Mouse (Mus musculus) CH12.LX (cell line): Measurements from ENCODE around the gene Adarb1. TPM values are rescaled to one million over a fixed set of nuclear protein-coding genes. Genes with fewer than 3 reads are reported as not detected.

ENCODE experiments used
- DNase-seq: peaks from one replicate; pipeline ENCODE4 v3.0.0-alpha.2; 2013; ENCODE audit errors: extremely low read depth
- H3K27ac ChIP-seq: 2 replicates; pipeline ENCODE4 v1.5.1; 2012; ENCODE audit warnings: low read depth, mild to moderate bottlenecking, control low read depth, moderate library complexity; ENCODE audit not compliant: insufficient read depth
- H3K27me3 ChIP-seq: replicated peaks from 2 replicates; pipeline ENCODE3; 2012; ENCODE audit warnings: inconsistent platforms
- H3K36me3 ChIP-seq, 2 experiments: replicated peaks in 1 of 2; 2 replicates each; pipeline versions ENCODE3 to v1.6.1; 2012; ENCODE audit warnings: inconsistent platforms in 1 of 2, low read length in 1 of 2, mild to moderate bottlenecking in 1 of 2, mixed read lengths in 1 of 2, moderate library complexity in 1 of 2; ENCODE audit not compliant: control insufficient read depth in 1 of 2, insufficient read depth in 1 of 2
- H3K4me1 ChIP-seq, 2 experiments: 2 replicates each; pipeline ENCODE4 v1.6.1; 2012; ENCODE audit warnings: inconsistent platforms in 1 of 2, moderate library complexity in 1 of 2; ENCODE audit not compliant: insufficient read depth in 2 of 2, control insufficient read depth in 1 of 2
- H3K4me2 ChIP-seq: 2 replicates; pipeline ENCODE4 v1.6.1; 2012; ENCODE audit warnings: low read depth, mild to moderate bottlenecking, control low read depth; ENCODE audit not compliant: poor library complexity, insufficient read depth, severe bottlenecking
- H3K4me3 ChIP-seq, 3 experiments: fragments of 150-350 bp in 1 of 3; sonication (generic) in 1 of 3; replicated peaks in 1 of 3; 2 replicates each; pipeline versions ENCODE3 to v1.5.1; 2011 to 2012; ENCODE audit warnings: low read depth in 2 of 3, low read length in 2 of 3, mild to moderate bottlenecking in 2 of 3, moderate library complexity in 2 of 3, control low read depth in 1 of 3, improper control_type of control experiment in 1 of 3, inconsistent platforms in 1 of 3, mixed read lengths in 1 of 3; ENCODE audit not compliant: poor library complexity in 1 of 3
- H3K79me2 ChIP-seq: replicated peaks from 2 replicates; pipeline ENCODE4 v1.6.1; 2012; ENCODE audit warnings: mild to moderate bottlenecking, moderate library complexity; ENCODE audit not compliant: control insufficient read depth, poor library complexity, insufficient read depth, severe bottlenecking; ENCODE audit errors: extremely low read depth
- H3K9ac ChIP-seq: 2 replicates; pipeline ENCODE4 v1.6.1; 2012; ENCODE audit warnings: low read depth, mild to moderate bottlenecking, control low read depth, moderate library complexity; ENCODE audit not compliant: insufficient read depth
- H3K9me3 ChIP-seq: replicated peaks from 2 replicates; pipeline ENCODE3; 2012; ENCODE audit warnings: low read length, inconsistent platforms, mixed read lengths
- BHLHE40 ChIP-seq: IDR thresholded peaks from 2 replicates; pipeline ENCODE4 v1.6.1; 2011; ENCODE audit warnings: mild to moderate bottlenecking, low read depth, low read length, improper control_type of control experiment
- CHD1 ChIP-seq: IDR thresholded peaks from 2 replicates; pipeline ENCODE4 v1.6.1; 2012; ENCODE audit warnings: low read depth, low read length, improper control_type of control experiment, inconsistent platforms
- CHD2 ChIP-seq: IDR thresholded peaks from 2 replicates; pipeline ENCODE4 v1.6.1; 2011; ENCODE audit warnings: low read length, improper control_type of control experiment
- CTCF ChIP-seq, 2 experiments: IDR thresholded peaks in 1 of 2; conservative IDR thresholded peaks in 1 of 2; 2 replicates each; pipeline ENCODE4 v1.5.1; 2011 to 2012; ENCODE audit warnings: low read depth in 2 of 2, low read length in 2 of 2, improper control_type of control experiment in 1 of 2, inconsistent platforms in 1 of 2, mild to moderate bottlenecking in 1 of 2, moderate library complexity in 1 of 2
- E2F4 ChIP-seq: IDR thresholded peaks from 2 replicates; pipeline ENCODE4 v1.6.1; 2011; ENCODE audit warnings: low read depth, low read length, improper control_type of control experiment; ENCODE audit not compliant: insufficient replicate concordance
- ELF1 ChIP-seq: IDR thresholded peaks from 2 replicates; pipeline ENCODE4 v1.6.1; 2014; ENCODE audit warnings: low read depth, mild to moderate bottlenecking, inconsistent platforms, low read length, improper control_type of control experiment
- GABPA ChIP-seq: IDR thresholded peaks from 2 replicates; pipeline ENCODE4 v1.6.1; 2012; ENCODE audit warnings: low read depth, low read length, improper control_type of control experiment, inconsistent platforms; ENCODE audit not compliant: insufficient replicate concordance
- HCFC1 ChIP-seq: IDR thresholded peaks from 2 replicates; pipeline ENCODE4 v1.6.1; 2012; ENCODE audit warnings: low read depth, mild to moderate bottlenecking, inconsistent platforms, low read length, improper control_type of control experiment
- JUN ChIP-seq: IDR thresholded peaks from 2 replicates; pipeline ENCODE4 v1.6.1; 2011; ENCODE audit warnings: low read depth, mild to moderate bottlenecking, low read length, improper control_type of control experiment, moderate library complexity; ENCODE audit not compliant: insufficient read depth
- KAT2A ChIP-seq: IDR thresholded peaks from 2 replicates; pipeline ENCODE4 v1.6.1; 2012; ENCODE audit warnings: low read length, improper control_type of control experiment, inconsistent platforms; ENCODE audit not compliant: insufficient replicate concordance
- MAFK ChIP-seq: IDR thresholded peaks from 2 replicates; pipeline ENCODE4 v1.6.1; 2011; ENCODE audit warnings: low read length, improper control_type of control experiment; ENCODE audit not compliant: insufficient replicate concordance
- MAX ChIP-seq: IDR thresholded peaks from 2 replicates; pipeline ENCODE4 v1.6.1; 2011; ENCODE audit warnings: low read length, improper control_type of control experiment
- MEF2A ChIP-seq: IDR thresholded peaks from 2 replicates; pipeline ENCODE4 v1.6.1; 2014; ENCODE audit warnings: low read depth, mild to moderate bottlenecking, inconsistent platforms, low read length, improper control_type of control experiment, borderline replicate concordance
- MXI1 ChIP-seq: IDR thresholded peaks from 2 replicates; pipeline ENCODE4 v1.6.1; 2011; ENCODE audit warnings: mild to moderate bottlenecking, low read depth, low read length, improper control_type of control experiment
- MYC ChIP-seq: IDR thresholded peaks from 2 replicates; pipeline ENCODE4 v1.6.1; 2011; ENCODE audit warnings: low read depth, mild to moderate bottlenecking, improper control_type of control experiment, low read length
- NELFE ChIP-seq: IDR thresholded peaks from 2 replicates; pipeline ENCODE4 v1.6.1; 2011; ENCODE audit warnings: low read depth, low read length, improper control_type of control experiment
- NRF1 ChIP-seq: IDR thresholded peaks from 2 replicates; pipeline ENCODE4 v1.6.1; 2014; ENCODE audit warnings: low read depth, mild to moderate bottlenecking, inconsistent platforms, low read length, improper control_type of control experiment, moderate library complexity
- POLR2A ChIP-seq: IDR thresholded peaks from 2 replicates; pipeline ENCODE4 v1.6.1; 2011; ENCODE audit warnings: low read depth, mild to moderate bottlenecking, improper control_type of control experiment, low read length
- POLR2AphosphoS2 ChIP-seq: IDR thresholded peaks from 2 replicates; pipeline ENCODE4 v1.6.1; 2011; ENCODE audit warnings: low read depth, low read length, improper control_type of control experiment
- RAD21 ChIP-seq: IDR thresholded peaks from 2 replicates; pipeline ENCODE4 v1.6.1; 2011; ENCODE audit warnings: low read depth, mild to moderate bottlenecking, low read length, improper control_type of control experiment, moderate library complexity
- RCOR1 ChIP-seq: conservative IDR thresholded peaks from 2 replicates; pipeline ENCODE4 v1.6.1; 2012; ENCODE audit warnings: low read depth, mild to moderate bottlenecking, inconsistent platforms, low read length, improper control_type of control experiment
- TCF12 ChIP-seq: IDR thresholded peaks from 2 replicates; pipeline ENCODE4 v1.6.1; 2014; ENCODE audit warnings: low read depth, mild to moderate bottlenecking, inconsistent platforms, low read length, improper control_type of control experiment
- UBTF ChIP-seq: IDR thresholded peaks from 2 replicates; pipeline ENCODE4 v1.6.1; 2012; ENCODE audit warnings: low read depth, mild to moderate bottlenecking, inconsistent platforms, low read length, improper control_type of control experiment, moderate library complexity
- USF1 ChIP-seq: IDR thresholded peaks from 2 replicates; pipeline ENCODE4 v1.6.1; 2014; ENCODE audit warnings: low read depth, mild to moderate bottlenecking, inconsistent platforms, low read length, improper control_type of control experiment
- USF2 ChIP-seq: conservative IDR thresholded peaks from 2 replicates; pipeline ENCODE4 v1.6.1; 2011; ENCODE audit warnings: low read depth, low read length, improper control_type of control experiment
- ZKSCAN1 ChIP-seq: IDR thresholded peaks from 2 replicates; pipeline ENCODE4 v1.6.1; 2012; ENCODE audit warnings: low read depth, inconsistent platforms, low read length, improper control_type of control experiment, borderline replicate concordance
- ZMIZ1 ChIP-seq: IDR thresholded peaks from 2 replicates; pipeline ENCODE4 v1.6.1; 2012; ENCODE audit warnings: low read depth, mild to moderate bottlenecking, inconsistent platforms, low read length, improper control_type of control experiment
- dilution Hi-C: fragments of 300-500 bp; cut with MboI; formaldehyde crosslinking; loops from 2 replicates; pipeline ENCODE4 v1.14.3; 2020; ENCODE audit warnings: low sequenced_read_pairs; ENCODE audit not compliant: extremely low pct_unique_long_range_greater_than_20kb, extremely low pct_ligation_motif_present
- in situ Hi-C: fragments of 300-500 bp; cut with MboI; formaldehyde crosslinking; loops from 3 replicates; pipeline ENCODE4 v1.14.3; 2019; ENCODE audit warnings: low sequenced_read_pairs, low pct_ligation_motif_present, low pct_unique_long_range_greater_than_20kb, mixed read lengths
- polyA plus RNA-seq: library from polyadenylated mRNA; unstranded; fragments of >175 nt; gene quantifications from 2 replicates; pipeline ENCODE4 v1.2.1, GENCODE M21; 2012; ENCODE audit warnings: low read depth; ENCODE audit not compliant: insufficient read length
- total RNA-seq, 2 experiments: library from RNA; depleted of rRNA; stranded (reverse); fragments of 300-350 nt in 1 of 2; fragments of >200 nt in 1 of 2; gene quantifications; 2 replicates each; pipeline ENCODE4 v1.2.3; 2012 to 2014

Gene Adarb1
- total and polyA plus RNA-seq, 3 experiments = 1.7 to 3.5 (median 2.4) TPM

DNA sequence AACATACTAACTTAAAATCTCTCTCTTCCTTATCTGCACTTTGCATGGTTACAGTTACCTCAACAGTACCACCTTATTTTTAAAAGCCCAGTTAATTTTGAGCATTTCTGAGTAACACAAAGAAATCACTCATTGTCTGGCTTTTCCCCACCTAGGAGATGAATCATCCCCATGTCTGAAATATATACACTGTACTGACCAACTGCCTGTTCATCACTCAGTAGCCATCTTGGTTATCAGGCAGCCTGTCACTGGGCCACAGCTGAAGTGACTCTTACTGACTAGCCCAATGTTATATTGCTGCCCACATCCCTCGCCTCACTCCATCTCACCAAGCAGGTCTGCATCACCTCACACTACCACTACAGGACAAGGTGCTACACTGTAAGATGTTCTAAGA is 30.5 kb downstream of the Adarb1 start:
- H3K4me2 ChIP-seq = no peak overlapping the region
- H3K79me2 ChIP-seq = no peaks in the 10 kb centered on the region
- no peaks in the 10 kb centered on the region for H3K27me3 ChIP-seq
- peaks cover 0 to 4% of the 10 kb centered on the region in 2 experiments for H3K36me3 ChIP-seq
- DNase-seq = no peak
- no peak overlapping the region for H3K4me3 ChIP-seq
- no peaks in the 10 kb centered on the region for H3K9me3 ChIP-seq
- TF ChIP-seq MXI1 (no peak), CHD1 (no peak), RAD21 (no peak), E2F4 (no peak), CTCF (conservative IDR thresholded peaks at IDR 0.05 in 1 of 2, IDR thresholded peaks at IDR 0.05 in 1 of 2; ENCODE audit: low read depth in 2 of 2, low read length in 2 of 2) (no peak), ZMIZ1 (no peak), UBTF (no peak), TCF12 (no peak), HCFC1 (no peak), MEF2A (no peak), MAFK (no peak), CHD2 (no peak), KAT2A (no peak)
- TF ChIP-seq, all 38 proteins: peak for 0
- no peak overlapping the region for H3K27ac ChIP-seq
- no peak overlapping the region for H3K9ac ChIP-seq
- in situ Hi-C loops (no loop called here), dilution Hi-C loops (no loop called here)
- H3K4me1 ChIP-seq = peaks cover 0 to 3% of the 10 kb centered on the region in 2 experiments; a peak in 1 of 4 replicates

DNA sequence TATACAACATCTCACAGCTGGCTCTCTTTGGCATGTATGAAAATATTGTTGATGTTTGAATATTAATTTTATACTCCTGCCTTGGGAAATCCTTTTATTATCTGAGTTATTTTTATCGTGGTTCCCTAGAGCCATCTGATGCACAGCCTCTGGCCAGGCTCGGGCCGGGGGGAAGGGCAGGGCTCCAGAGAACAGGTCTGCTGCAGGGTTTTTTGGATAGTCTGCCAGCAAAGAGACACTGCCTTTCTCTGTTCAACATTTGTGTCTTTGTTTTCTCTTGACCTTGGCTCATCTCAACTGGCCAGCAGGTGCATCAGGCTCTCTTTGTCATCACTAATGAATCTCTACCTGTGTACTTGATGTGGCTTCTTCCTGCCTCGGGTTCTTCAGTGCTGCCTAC is 32.3 kb downstream of the Adarb1 start:
- peaks cover 0 to 3% of the 10 kb centered on the region in 2 experiments for H3K36me3 ChIP-seq
- no peak for TF ChIP-seq MAFK
- TF ChIP-seq JUN = no peak
- H3K9ac ChIP-seq = no peak overlapping the region
- DNase-seq = no peak
- no peak overlapping the region for H3K4me2 ChIP-seq
- H3K9me3 ChIP-seq = no peaks in the 10 kb centered on the region
- in situ Hi-C loops (no loop called here), dilution Hi-C loops (no loop called here)
- H3K4me1 ChIP-seq = peaks cover 0 to 3% of the 10 kb centered on the region in 2 experiments; a peak in 1 of 4 replicates
- H3K79me2 ChIP-seq = no peaks in the 10 kb centered on the region
- H3K27ac ChIP-seq = no peak overlapping the region
- no peaks in the 10 kb centered on the region for H3K27me3 ChIP-seq
- H3K4me3 ChIP-seq = no peak overlapping the region

DNA sequence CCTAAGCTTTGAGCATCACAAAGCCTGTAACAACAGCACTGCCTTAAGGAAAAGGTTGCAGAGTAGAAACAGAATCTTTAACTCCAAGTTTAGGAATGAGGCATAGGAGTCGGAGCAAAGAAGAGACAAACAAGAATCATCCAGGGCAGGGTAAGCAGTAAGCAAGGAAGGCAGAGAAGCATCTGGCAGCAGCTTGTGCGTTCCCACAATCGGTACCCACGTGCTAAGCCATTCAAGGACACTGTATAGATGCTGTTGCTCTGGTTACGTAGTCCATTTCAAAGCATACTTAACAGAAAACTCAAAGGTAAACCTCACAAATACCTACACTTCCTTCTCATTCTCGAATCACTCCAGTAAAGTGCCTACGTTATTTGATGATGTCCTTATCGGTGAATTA is 35.0 kb downstream of the Adarb1 start:
- no peaks in the 10 kb centered on the region for H3K79me2 ChIP-seq
- no peak for DNase-seq
- H3K9me3 ChIP-seq = no peaks in the 10 kb centered on the region
- H3K36me3 ChIP-seq = peaks cover 0 to 3% of the 10 kb centered on the region in 2 experiments
- in situ Hi-C loops = no loop called here
- H3K9ac ChIP-seq = no peak overlapping the region
- H3K4me1 ChIP-seq = peaks cover 0 to 3% of the 10 kb centered on the region in 2 experiments; a peak in 1 of 4 replicates
- H3K4me3 ChIP-seq = no peak overlapping the region
- dilution Hi-C loops = no loop called here
- H3K27me3 ChIP-seq = no peaks in the 10 kb centered on the region
- H3K27ac ChIP-seq = no peak overlapping the region
- H3K4me2 ChIP-seq = no peak overlapping the region
- no peak for TF ChIP-seq MYC
- no peak for TF ChIP-seq RCOR1
- no peak for TF ChIP-seq ELF1
- no peak for TF ChIP-seq CHD1
- TF ChIP-seq JUN = no peak
- TF ChIP-seq NRF1 = no peak
- TF ChIP-seq BHLHE40 = no peak
- TF ChIP-seq USF1 = no peak
- TF ChIP-seq MAX = no peak
- TF ChIP-seq GABPA = no peak
- no peak for TF ChIP-seq HCFC1
- TF ChIP-seq ZKSCAN1 = no peak
- no peak for TF ChIP-seq POLR2AphosphoS2
- no peak for TF ChIP-seq USF2
- no peak for TF ChIP-seq TCF12
- TF ChIP-seq NELFE = no peak
- TF ChIP-seq CTCF (conservative IDR thresholded peaks at IDR 0.05 in 1 of 2, IDR thresholded peaks at IDR 0.05 in 1 of 2; ENCODE audit: low read depth in 2 of 2, low read length in 2 of 2) = no peak
- TF ChIP-seq POLR2A = no peak
